Mouse (Mus musculus) inflammation-experienced regulatory T-cells, adult 6 months (primary cell): ENCODE results near the gene Hpgds. TPM values are rescaled to one million over a fixed set of nuclear protein-coding genes. Genes with fewer than 3 reads are reported as not detected.

ENCODE experiments used
- ATAC-seq: one replicate; pipeline ENCODE4 v1.8.0; 2017
- polyA plus RNA-seq, 3 experiments: library from polyadenylated mRNA; unstranded; fragments of 100-300 nt; shearing (Covaris generic); gene quantifications; one replicate each; pipeline ENCODE4 v1.2.1; 2017

Gene Hpgds
- 1 to 10 TPM; 1.4 to 9.9 (median 9.4) TPM for polyA plus RNA-seq

DNA sequence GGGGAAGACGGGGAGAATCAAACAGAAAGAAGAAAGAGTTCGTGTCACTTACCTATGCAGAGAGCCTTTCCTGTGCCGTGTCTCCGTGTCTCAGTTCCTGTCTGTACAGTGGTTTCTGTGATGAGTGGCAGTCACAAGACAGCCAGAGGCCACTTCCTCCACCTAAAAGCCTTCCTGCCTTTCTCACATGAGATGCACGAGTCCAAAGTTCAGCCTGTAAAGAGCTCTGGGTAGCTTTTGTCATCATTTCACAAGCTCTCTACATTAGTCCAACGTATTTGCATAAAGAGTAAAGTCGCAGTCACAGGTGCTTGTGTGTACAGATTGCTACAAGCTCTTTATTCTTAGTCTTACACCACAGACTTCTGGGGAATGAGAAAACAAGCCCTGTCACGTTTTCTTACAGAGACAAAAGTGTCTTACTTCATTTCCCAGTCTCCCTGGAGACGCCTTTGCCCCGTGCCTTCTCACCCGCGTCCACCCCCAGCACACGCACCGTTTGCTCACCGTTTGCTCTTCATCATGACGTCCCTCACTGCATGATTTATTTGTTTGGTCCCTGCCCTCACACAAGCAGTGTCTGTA, at the start of gene Hpgds:
Gene Hpgds, minus strand, starts transcription at position 288 of the 585 bp plus-strand sequence.
- ATAC-seq, result peak; percentile 96

DNA sequence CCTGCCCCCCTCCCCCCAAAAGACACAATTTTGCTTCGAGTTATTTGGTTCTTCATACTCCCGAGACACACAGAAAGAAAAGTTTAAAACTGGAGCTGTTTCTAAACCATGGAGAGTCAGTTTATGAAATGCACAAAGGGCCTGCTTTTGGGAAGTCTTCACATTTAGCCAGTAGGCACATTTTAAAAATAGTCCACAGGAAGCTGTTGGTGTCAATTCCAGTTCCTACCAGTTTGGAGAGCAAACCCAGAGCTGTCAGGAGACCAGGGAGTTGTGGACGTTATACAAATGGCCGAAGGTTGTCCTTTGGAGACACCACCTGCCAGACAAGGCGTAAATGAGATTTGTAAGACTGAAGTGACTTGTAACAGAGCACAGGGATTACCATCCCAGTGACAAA, 20.3 kb upstream of the Hpgds start:
- ATAC-seq, result no peak

DNA sequence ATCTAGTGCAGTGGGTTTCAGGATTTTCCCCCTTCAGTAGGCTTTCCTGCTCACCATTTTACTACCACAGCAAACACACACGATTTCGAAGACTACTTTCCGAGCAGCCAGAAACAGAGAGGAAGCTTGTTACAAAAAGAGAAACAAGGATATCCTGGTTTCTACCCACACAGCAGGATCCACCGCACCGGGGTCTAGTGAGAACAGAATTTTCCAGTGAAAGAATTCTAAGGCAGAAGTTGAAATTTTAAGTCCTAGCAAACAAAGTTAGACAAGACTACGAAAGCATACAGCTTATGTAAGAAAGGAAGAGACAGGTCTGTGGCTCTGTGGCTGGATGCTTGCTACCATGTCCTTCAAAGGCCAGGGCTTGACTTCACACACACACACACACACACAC, 19.4 kb upstream of the Hpgds start:
- no peak for ATAC-seq

GRCm38 (mm10) chr6:65159381-65159942, 14.8 kb upstream of the Hpgds start:
- no peak for ATAC-seq

GRCm38 (mm10) chr6:65157042-65157441, 12.3 kb upstream of the Hpgds start:
- no peak for ATAC-seq

- no peak for ATAC-seq
Observed at GRCm38 (mm10) chr6:65153570-65153969, 8.9 kb upstream of the Hpgds start.

DNA sequence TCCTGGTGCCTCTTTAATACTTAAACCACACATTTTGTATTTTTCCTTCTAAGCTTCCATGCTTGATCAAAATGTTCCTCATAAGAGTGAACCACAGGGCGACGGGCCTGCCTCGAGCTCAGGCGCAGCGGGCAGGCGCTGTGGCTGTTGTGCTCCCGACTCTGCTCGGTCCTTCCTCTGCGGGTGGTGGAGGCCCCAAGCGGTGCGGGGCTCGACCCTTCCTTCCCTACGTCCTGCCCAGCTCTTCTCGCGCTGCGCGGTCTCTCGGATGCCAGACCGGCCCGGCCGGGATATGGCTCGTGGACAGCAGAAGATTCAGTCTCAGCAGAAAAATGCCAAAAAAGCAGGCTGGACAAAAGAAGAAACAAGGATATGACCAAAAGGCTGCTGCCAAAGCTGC, 6.0 kb upstream of the Hpgds start:
- ATAC-seq, result no peak

DNA sequence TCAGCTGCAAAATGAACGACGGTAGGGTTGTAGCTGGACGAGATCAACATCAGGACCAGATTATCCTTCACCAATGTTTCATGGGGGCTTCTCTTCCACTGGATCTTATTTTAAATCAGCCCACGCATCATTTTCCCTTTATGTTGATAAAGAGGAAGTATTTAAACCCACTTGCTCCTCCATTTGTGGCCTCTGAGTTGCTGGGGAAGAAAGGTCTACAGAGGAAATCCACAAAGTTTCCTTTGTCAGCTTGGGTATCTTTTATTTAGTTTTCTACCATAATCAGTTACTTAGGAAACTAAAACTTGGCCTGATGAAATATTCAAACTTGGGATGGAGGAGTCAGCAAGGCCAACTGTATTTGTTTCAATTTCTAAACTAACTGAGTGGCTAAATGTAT, 1.7 kb upstream of the Hpgds start:
- no peak for ATAC-seq

- ATAC-seq, result no peak
Observed at GRCm38 (mm10) chr6:65142316-65142715, 2.4 kb downstream of the Hpgds start.

DNA sequence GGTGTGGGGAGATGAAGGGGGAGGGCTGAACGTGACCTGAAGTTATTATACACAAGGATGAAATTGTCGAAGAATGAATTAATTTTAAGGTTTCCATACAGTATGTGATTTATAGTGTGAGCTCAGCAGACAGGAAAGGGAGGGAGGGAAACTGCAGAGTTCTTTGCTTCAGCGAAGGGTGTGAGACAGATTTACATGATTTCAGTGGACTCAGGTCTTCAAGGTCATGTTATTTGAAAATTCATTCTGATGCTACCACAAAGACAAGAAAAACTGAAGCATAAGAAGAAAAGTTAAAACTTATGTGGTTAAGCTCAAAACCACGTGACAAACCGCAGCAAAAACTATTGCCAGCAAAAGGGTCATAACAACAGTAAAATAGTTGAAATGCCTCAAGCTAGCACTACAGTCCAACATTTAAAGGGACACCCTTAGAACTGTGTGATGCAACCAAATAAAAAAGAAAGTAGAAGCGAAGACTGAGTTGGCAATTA, 3.9 kb downstream of the Hpgds start:
- ATAC-seq, result peak; percentile 5

- no peak for ATAC-seq
Observed at GRCm38 (mm10) chr6:65140082-65140749, 4.5 kb downstream of the Hpgds start.

GRCm38 (mm10) chr6:65138243-65138642, 6.5 kb downstream of the Hpgds start:
- no peak for ATAC-seq

GRCm38 (mm10) chr6:65137802-65138201, 6.9 kb downstream of the Hpgds start:
- ATAC-seq, result no peak

DNA sequence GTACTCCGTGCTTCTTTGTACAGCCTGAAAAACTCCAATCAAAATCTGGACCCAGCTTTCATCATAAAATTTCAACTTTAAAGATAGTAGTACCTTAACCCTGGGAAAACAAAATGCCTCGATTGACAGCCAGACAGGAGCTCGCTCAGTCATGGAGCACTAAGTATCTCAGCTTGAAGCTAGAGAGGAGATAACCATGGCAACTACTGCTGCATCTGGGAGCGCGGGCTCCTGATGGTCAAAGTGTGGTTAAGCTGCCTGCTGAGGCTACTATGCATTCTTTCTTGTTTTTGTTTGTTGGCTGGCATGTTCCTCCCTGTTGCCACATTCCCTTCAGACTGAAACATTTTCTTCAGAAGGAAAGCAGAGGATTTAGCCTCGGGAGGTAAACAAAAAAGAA, 12.3 kb downstream of the Hpgds start:
- no peak for ATAC-seq

DNA sequence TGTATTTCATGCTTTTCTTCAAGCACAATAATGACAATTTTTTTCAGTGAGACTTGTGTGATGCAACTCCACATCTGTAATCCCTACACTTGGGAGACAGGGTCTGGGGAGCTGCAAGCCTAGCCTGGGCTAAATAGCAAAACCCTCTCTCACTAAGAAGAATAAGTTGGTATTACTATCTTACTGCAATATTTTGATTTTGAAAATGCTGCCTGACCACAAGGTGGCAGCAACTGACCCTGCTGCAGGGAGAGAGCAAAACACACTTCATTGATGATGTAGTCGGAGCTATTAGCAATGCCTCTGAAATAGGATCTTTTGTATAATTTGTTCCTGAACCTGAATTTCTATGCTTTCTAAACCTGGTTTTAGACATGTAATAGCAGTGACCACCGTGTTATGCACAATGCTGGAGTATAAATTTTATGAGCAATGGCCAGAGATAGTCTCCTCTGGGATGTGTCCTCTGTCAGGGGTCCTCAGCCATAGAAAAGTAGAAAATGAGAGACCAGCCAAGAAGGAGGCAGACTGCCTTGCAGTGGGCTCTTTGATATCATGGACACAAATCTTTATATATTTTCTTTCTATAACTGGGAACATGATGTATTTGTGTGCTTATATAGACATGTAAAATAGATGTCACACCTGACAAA, 18.5 kb downstream of the Hpgds start:
- peak; percentile 85 for ATAC-seq

- ATAC-seq, result no peak
Observed at GRCm38 (mm10) chr6:65117540-65117939, 27.2 kb downstream of the Hpgds start.

DNA sequence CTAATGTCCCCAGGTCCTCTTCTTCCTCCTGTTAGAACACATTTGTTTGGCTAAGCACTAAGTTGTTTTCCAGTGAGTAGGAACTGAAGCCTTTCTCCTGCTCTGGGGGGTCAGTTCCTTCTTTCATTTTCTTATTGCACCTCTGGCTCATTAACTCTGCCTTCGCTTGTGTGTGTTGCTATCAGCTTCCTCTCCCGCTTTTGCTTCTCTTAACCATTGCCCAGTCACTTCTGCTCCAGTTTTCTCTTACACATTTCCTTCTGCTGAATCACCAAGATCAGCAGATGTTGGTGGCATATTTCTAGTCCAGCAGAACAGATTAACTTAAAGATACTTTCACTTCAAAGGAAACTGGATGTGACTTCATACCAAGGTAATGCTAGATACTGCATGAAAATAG, 29.8 kb downstream of the Hpgds start:
- ATAC-seq, result no peak

DNA sequence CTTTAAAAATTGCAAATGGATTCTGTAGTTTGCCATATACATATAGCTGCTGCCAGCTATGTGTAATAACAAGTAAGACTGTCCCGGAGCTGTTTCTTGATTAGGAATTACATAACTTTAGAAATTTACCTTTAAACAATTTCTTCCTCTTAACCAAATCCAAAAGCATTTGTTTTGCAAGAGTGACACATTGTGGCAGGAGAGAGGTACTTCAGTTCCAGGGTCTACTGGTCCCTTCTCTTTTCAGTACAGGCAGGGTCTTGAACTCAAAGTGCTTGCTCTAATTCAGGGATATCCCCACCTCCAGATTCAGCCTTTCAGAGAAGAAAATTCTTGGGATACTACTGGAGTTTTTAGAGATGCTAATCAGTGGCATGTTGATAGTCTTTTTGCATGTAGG, 65.6 kb downstream of the Hpgds start:
- ATAC-seq, result peak; percentile 69

GRCm38 (mm10) chr6:65075201-65075600, 69.5 kb downstream of the Hpgds start:
- ATAC-seq, result no peak
